Mouse (Mus musculus) embryonic facial prominence, embryonic 10.5 days (tissue): Measurements from ENCODE around the gene Asphd2. TPM values are rescaled to one million over a fixed set of nuclear protein-coding genes. Genes with fewer than 3 reads are reported as not detected.
"Not testable (repeated sequence)": the region's sequence is repeated elsewhere in the genome, so short reads cannot be mapped to it uniquely, and the experiment has no call there.

ENCODE experiments used
- DNase-seq: peaks from one replicate; pipeline ENCODE4 v3.0.0-alpha.2; 2017; ENCODE audit warnings: low spot score
- H3K27ac ChIP-seq: fragments of 300-500 bp; sonication (generic); replicated peaks from 2 replicates; pipeline ENCODE4 v1.5.1; 2016; ENCODE audit warnings: mild to moderate bottlenecking
- H3K27me3 ChIP-seq: fragments of 300-500 bp; sonication (generic); replicated peaks from 2 replicates; pipeline ENCODE4 v1.6.1; 2016; ENCODE audit warnings: low read depth, mild to moderate bottlenecking; ENCODE audit not compliant: poor library complexity, severe bottlenecking
- H3K36me3 ChIP-seq: fragments of 300-500 bp; sonication (generic); replicated peaks from 2 replicates; pipeline ENCODE4 v1.6.1; 2016; ENCODE audit warnings: mild to moderate bottlenecking, moderate library complexity
- H3K4me1 ChIP-seq: fragments of 300-500 bp; sonication (generic); 2 replicates; pipeline ENCODE4 v1.6.1; 2016
- H3K4me3 ChIP-seq: fragments of 300-500 bp; sonication (generic); 2 replicates; pipeline ENCODE4 v1.5.1; 2016; ENCODE audit warnings: mild to moderate bottlenecking, moderate library complexity
- H3K9me3 ChIP-seq: fragments of 300-500 bp; sonication (generic); 2 replicates; pipeline ENCODE4 v1.6.1; 2016; ENCODE audit warnings: mild to moderate bottlenecking
- WGBS: fragments of 180-500 bp; shearing (Covaris S2); methylation state at CpG from one replicate; pipeline ENCODE4 v1.1.7; 2016; 5-methylcytosine and 5-hydroxymethylcytosine counted together
- polyA plus RNA-seq: library from polyadenylated mRNA; unstranded; fragments of >200 nt; fragmentation: Nextera tagmentation; extraction: Ambion mirVana; gene quantifications from 2 replicates; pipeline ENCODE4 v1.2.1, GENCODE M21; 2016

Asphd2 gene
- 23.7 and 27.3 TPM in 2 replicates for polyA plus RNA-seq

GRCm38 (mm10) chr5:112394779-112395443, at the start of gene Asphd2:
Gene Asphd2, minus strand, starts transcription at chr5:112394866.
- Histone ChIP-seq H3K9me3 (no peaks in the 10 kb centered on the region), H3K4me1 (peaks cover 50% of the 10 kb centered on the region), H3K27ac (peak within 1 kb of the TSS; percentile 94), H3K36me3 (peaks cover 21% of the 10 kb centered on the region), H3K4me3 (peak within 1 kb of the TSS; percentile 78), H3K27me3 (peaks cover 46% of the 10 kb centered on the region)
- WGBS = under 1% methylated on average over 65 of the region's 67 CpGs
- DNase-seq = peak; percentile 93

- 51% methylated on average over 10 of the region's 10 CpGs for WGBS
These were observed 43.9 kb upstream of the Asphd2 start for GRCm38 (mm10) chr5:112438535-112438934.

GRCm38 (mm10) chr5:112433004-112433403, 38.3 kb upstream of the Asphd2 start:
- H3K4me3 ChIP-seq = no peak overlapping the region
- WGBS = 3% methylated on average over 8 of the region's 8 CpGs

More at GRCm38 (mm10) chr5:112438535-112438934, 43.9 kb upstream of the Asphd2 start:
- H3K27me3 ChIP-seq = peaks cover 25% of the 10 kb centered on the region; the same call in 1 of the 2 replicates
- no peak for DNase-seq
- no peaks in the 10 kb centered on the region for H3K9me3 ChIP-seq
- H3K4me3 ChIP-seq = no peak overlapping the region
- H3K4me1 ChIP-seq = peaks cover 25% of the 10 kb centered on the region; the same call in 1 of the 2 replicates
- no peak overlapping the region; the same call in 1 of the 2 replicates for H3K27ac ChIP-seq
- H3K36me3 ChIP-seq = no peaks in the 10 kb centered on the region

GRCm38 (mm10) chr5:112432033-112432432, 37.4 kb upstream of the Asphd2 start:
- no peak for DNase-seq
- WGBS = 67% methylated on average over 5 of the region's 5 CpGs
- H3K4me3 ChIP-seq = no peak overlapping the region
- peaks cover 62% of the 10 kb centered on the region for H3K27me3 ChIP-seq
- no peaks in the 10 kb centered on the region for H3K9me3 ChIP-seq
- H3K27ac ChIP-seq = no peak overlapping the region
- H3K4me1 ChIP-seq = peaks cover 32% of the 10 kb centered on the region
- H3K36me3 ChIP-seq = no peaks in the 10 kb centered on the region

More at GRCm38 (mm10) chr5:112433004-112433403, 38.3 kb upstream of the Asphd2 start:
- Histone ChIP-seq H3K4me1 (peaks cover 37% of the 10 kb centered on the region), H3K9me3 (no peaks in the 10 kb centered on the region), H3K36me3 (no peaks in the 10 kb centered on the region), H3K27me3 (peaks cover 55% of the 10 kb centered on the region), H3K27ac (no peak overlapping the region)
- DNase-seq = peak; percentile 82

- WGBS = 23% methylated on average over 14 of the region's 14 CpGs
These were observed 36.6 kb upstream of the Asphd2 start for GRCm38 (mm10) chr5:112431120-112431775.

GRCm38 (mm10) chr5:112428944-112429343, 34.3 kb upstream of the Asphd2 start:
- Histone ChIP-seq H3K9me3 (no peaks in the 10 kb centered on the region), H3K4me3 (peak overlapping the region; percentile 14; the same call in 1 of the 2 replicates), H3K27ac (no peak overlapping the region), H3K36me3 (no peaks in the 10 kb centered on the region), H3K4me1 (peaks cover 44% of the 10 kb centered on the region), H3K27me3 (peaks cover 83% of the 10 kb centered on the region)
- peak; percentile 82 for DNase-seq
- 14% methylated on average over 19 of the region's 19 CpGs for WGBS

More at GRCm38 (mm10) chr5:112431120-112431775, 36.6 kb upstream of the Asphd2 start:
- Histone ChIP-seq H3K27me3 (peaks cover 67% of the 10 kb centered on the region), H3K4me3 (peak overlapping the region; percentile 6; the same call in 1 of the 2 replicates), H3K36me3 (no peaks in the 10 kb centered on the region), H3K9me3 (no peaks in the 10 kb centered on the region), H3K27ac (no peak overlapping the region), H3K4me1 (peaks cover 35% of the 10 kb centered on the region)
- DNase-seq = no peak

- Histone ChIP-seq H3K4me1 (peaks cover 41% of the 10 kb centered on the region), H3K36me3 (no peaks in the 10 kb centered on the region), H3K4me3 (no peak overlapping the region), H3K27ac (no peak overlapping the region), H3K27me3 (peaks cover 80% of the 10 kb centered on the region), H3K9me3 (no peaks in the 10 kb centered on the region)
- 48% methylated on average over 2 of the region's 2 CpGs for WGBS
- DNase-seq = peak; percentile 79
These were observed 32.6 kb upstream of the Asphd2 start for GRCm38 (mm10) chr5:112427283-112427682.

- 89% methylated on average over 7 of the region's 7 CpGs for WGBS
- H3K27me3 ChIP-seq = peaks cover 76% of the 10 kb centered on the region
- no peak overlapping the region for H3K27ac ChIP-seq
- H3K9me3 ChIP-seq = no peaks in the 10 kb centered on the region
- no peaks in the 10 kb centered on the region for H3K36me3 ChIP-seq
- H3K4me3 ChIP-seq = no peak overlapping the region
- H3K4me1 ChIP-seq = peaks cover 34% of the 10 kb centered on the region
- DNase-seq = no peak
These were observed 32.0 kb upstream of the Asphd2 start for GRCm38 (mm10) chr5:112426635-112427034.

GRCm38 (mm10) chr5:112419535-112419934, 24.9 kb upstream of the Asphd2 start:
- DNase-seq = peak; percentile 63
- peaks cover 29% of the 10 kb centered on the region for H3K27me3 ChIP-seq
- peaks cover 13% of the 10 kb centered on the region for H3K4me1 ChIP-seq
- no peak overlapping the region for H3K4me3 ChIP-seq
- no peaks in the 10 kb centered on the region for H3K36me3 ChIP-seq
- H3K9me3 ChIP-seq = no peaks in the 10 kb centered on the region
- H3K27ac ChIP-seq = no peak overlapping the region
- WGBS = 34% methylated on average over 12 of the region's 12 CpGs

- H3K4me3 ChIP-seq = no peak overlapping the region
- peaks cover 7% of the 10 kb centered on the region for H3K4me1 ChIP-seq
- WGBS = 66% methylated on average over 4 of the region's 4 CpGs
- DNase-seq = no peak
- H3K36me3 ChIP-seq = no peaks in the 10 kb centered on the region
- H3K9me3 ChIP-seq = no peaks in the 10 kb centered on the region
- no peak overlapping the region for H3K27ac ChIP-seq
- H3K27me3 ChIP-seq = peaks cover 18% of the 10 kb centered on the region; the same call in 1 of the 2 replicates
These were observed 23.4 kb upstream of the Asphd2 start for GRCm38 (mm10) chr5:112418023-112418422.

- DNase-seq = no peak
- Histone ChIP-seq H3K4me3 (no peak overlapping the region), H3K4me1 (peaks cover 16% of the 10 kb centered on the region), H3K27ac (no peak overlapping the region), H3K9me3 (no peaks in the 10 kb centered on the region), H3K36me3 (no peaks in the 10 kb centered on the region), H3K27me3 (peaks cover 28% of the 10 kb centered on the region)
- WGBS = 60% methylated on average over 5 of the region's 5 CpGs
These were observed 22.0 kb upstream of the Asphd2 start for GRCm38 (mm10) chr5:112416673-112417072.

GRCm38 (mm10) chr5:112412781-112413180, 18.1 kb upstream of the Asphd2 start:
- Histone ChIP-seq H3K27me3 (peaks cover 39% of the 10 kb centered on the region), H3K4me1 (peaks cover 23% of the 10 kb centered on the region)
- WGBS = 79% methylated on average over 4 of the region's 4 CpGs
- not testable (repeated sequence) for H3K9me3 ChIP-seq, DNase-seq, H3K36me3 ChIP-seq, H3K27ac ChIP-seq, H3K4me3 ChIP-seq
